Mouse (Mus musculus) bone marrow macrophage, adult 2 months (primary cell): ENCODE results near the gene Trdmt1. TPM values are rescaled to one million over a fixed set of nuclear protein-coding genes. Genes with fewer than 3 reads are reported as not detected.
A peak's percentile ranks its signal among the peaks of the same experiment; 100 is the strongest.

Source experiments
- H3K27ac ChIP-seq: 2 replicates; pipeline ENCODE4 v1.5.1; 2012; ENCODE audit warnings: low read depth, low read length; ENCODE audit not compliant: insufficient read depth
- H3K4me1 ChIP-seq: 2 replicates; pipeline ENCODE4 v1.6.1; 2012; ENCODE audit warnings: low read length; ENCODE audit not compliant: control insufficient read depth, insufficient read depth
- H3K4me3 ChIP-seq: 2 replicates; pipeline ENCODE4 v1.5.1; 2012; ENCODE audit warnings: mild to moderate bottlenecking, low read length, moderate library complexity; ENCODE audit not compliant: insufficient read depth
- CTCF ChIP-seq: IDR thresholded peaks from 2 replicates; pipeline ENCODE4 v1.5.1; 2012; ENCODE audit warnings: low read depth, mild to moderate bottlenecking, low read length, moderate library complexity
- POLR2A ChIP-seq: IDR thresholded peaks from 2 replicates; pipeline ENCODE4 v1.6.1; 2012; ENCODE audit warnings: mild to moderate bottlenecking, low read depth, low read length, borderline replicate concordance
- polyA plus RNA-seq: library from polyadenylated mRNA; stranded (reverse); fragments of >200 nt; gene quantifications from 2 replicates; pipeline ENCODE4 v1.2.4, GENCODE M21; 2012; ENCODE audit not compliant: missing spikeins, insufficient read depth, insufficient read length

Gene Trdmt1
- polyA plus RNA-seq, 1 experiment: 6.9 TPM

GRCm38 (mm10) chr2:13574801-13575150 is 30.3 kb upstream of the Trdmt1 start:
- peak overlapping the region; percentile 100 for H3K27ac ChIP-seq
- H3K4me3 ChIP-seq: peak overlapping the region; percentile 80
- TF ChIP-seq CTCF (no peak), POLR2A (no peak)
- H3K4me1 ChIP-seq: peaks cover 23% of the 10 kb centered on the region

- Histone ChIP-seq H3K27ac (peak overlapping the region; percentile 100), H3K4me3 (peak overlapping the region; percentile 80)
- TF ChIP-seq POLR2A: peak; percentile 95
- no peak for TF ChIP-seq CTCF
Measured at GRCm38 (mm10) chr2:13574066-13574800, 29.8 kb upstream of the Trdmt1 start.

GRCm38 (mm10) chr2:13573408-13574065 is 29.1 kb upstream of the Trdmt1 start, which contains the start of gene Vim:
Gene Vim (plus strand): TSS chr2:13573927.
- Histone ChIP-seq H3K4me1 (peaks cover 19% of the 10 kb centered on the region), H3K4me3 (peak within 1 kb of the TSS; percentile 80), H3K27ac (peak within 1 kb of the TSS; percentile 100)
- TF ChIP-seq POLR2A: peak; percentile 45; the same call in 1 of the 2 replicates
- TF ChIP-seq CTCF: no peak

More at GRCm38 (mm10) chr2:13574066-13574800, 29.8 kb upstream of the Trdmt1 start:
- H3K4me1 ChIP-seq: peaks cover 23% of the 10 kb centered on the region

DNA sequence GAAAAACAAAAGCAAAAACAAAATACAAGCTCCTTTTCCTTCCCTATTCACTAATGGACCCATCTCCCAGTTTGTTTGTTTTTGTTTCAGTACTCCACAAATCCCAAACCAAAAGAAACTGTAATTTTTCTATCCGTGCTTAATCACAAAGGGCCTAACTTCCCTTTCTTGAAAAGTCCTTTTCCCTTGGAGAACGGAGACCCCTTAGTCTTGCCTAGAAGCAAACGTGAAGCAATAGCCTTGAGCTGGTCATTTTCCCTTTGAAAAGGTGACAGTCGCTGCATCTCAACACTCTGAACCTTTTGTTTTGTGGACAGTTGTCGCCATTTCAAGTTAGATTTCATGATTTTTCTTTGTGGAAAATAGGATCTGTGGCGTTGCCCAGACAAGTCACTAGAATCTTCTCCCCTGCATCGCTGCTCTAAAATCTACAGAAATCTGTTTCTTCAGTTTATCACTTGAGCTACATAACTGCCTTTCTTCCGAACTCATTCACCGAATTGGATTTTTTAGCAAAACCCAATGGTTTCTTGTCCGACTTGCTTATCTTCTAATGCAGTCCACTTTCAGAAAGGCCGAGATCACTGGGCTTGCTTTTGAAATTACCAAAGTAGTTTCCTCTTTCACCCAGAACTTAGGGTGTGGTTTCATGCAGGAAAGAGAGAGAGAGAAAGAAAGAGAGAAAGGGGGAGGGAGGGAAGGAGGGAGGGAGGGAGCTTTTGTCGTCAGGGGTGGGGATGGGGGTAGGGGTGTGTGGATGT is 28.4 kb upstream of the Trdmt1 start:
- H3K4me1 ChIP-seq: peaks cover 15% of the 10 kb centered on the region
- peak overlapping the region; percentile 100 for H3K27ac ChIP-seq
- no peak for TF ChIP-seq POLR2A
- no peak for TF ChIP-seq CTCF
- H3K4me3 ChIP-seq: peak overlapping the region; percentile 80

- Histone ChIP-seq H3K27ac (peak overlapping the region; percentile 100), H3K4me3 (peak overlapping the region; percentile 80), H3K4me1 (peaks cover 15% of the 10 kb centered on the region)
- TF ChIP-seq POLR2A: no peak
- no peak for TF ChIP-seq CTCF
Measured at GRCm38 (mm10) chr2:13572101-13572553, 27.7 kb upstream of the Trdmt1 start.

- H3K4me3 ChIP-seq: no peak overlapping the region
- TF ChIP-seq CTCF: no peak
- TF ChIP-seq POLR2A: no peak
- peaks cover 10% of the 10 kb centered on the region for H3K4me1 ChIP-seq
- no peak overlapping the region for H3K27ac ChIP-seq
Measured at GRCm38 (mm10) chr2:13570122-13570521, 25.7 kb upstream of the Trdmt1 start.

DNA sequence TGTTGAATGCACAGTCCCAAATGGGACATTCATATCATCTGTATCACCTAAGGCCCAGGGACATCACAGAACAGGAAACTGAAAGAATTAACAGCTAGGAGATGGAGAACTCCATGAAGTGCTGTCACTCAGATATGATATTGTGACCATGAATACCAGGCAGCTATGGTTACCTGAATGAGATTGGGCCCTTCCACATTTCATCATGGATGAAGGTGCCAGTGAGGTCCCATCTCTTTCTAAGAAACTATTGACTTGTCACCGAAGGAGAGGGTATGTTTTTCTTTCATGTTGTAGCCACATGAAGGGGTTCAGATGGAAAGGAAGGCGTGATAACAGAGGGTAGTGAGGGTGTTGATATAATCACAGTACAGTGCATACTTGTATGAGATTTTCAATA is 15.9 kb upstream of the Trdmt1 start:
- Histone ChIP-seq H3K4me3 (no peak overlapping the region), H3K4me1 (peaks cover 32% of the 10 kb centered on the region), H3K27ac (no peak overlapping the region)
- TF ChIP-seq CTCF (no peak), POLR2A (no peak)

GRCm38 (mm10) chr2:13559729-13560128 is 15.3 kb upstream of the Trdmt1 start:
- TF ChIP-seq POLR2A (no peak), CTCF (no peak)
- peaks cover 32% of the 10 kb centered on the region for H3K4me1 ChIP-seq
- no peak overlapping the region for H3K4me3 ChIP-seq
- peak overlapping the region; percentile 11; the same call in 1 of the 2 replicates for H3K27ac ChIP-seq

DNA sequence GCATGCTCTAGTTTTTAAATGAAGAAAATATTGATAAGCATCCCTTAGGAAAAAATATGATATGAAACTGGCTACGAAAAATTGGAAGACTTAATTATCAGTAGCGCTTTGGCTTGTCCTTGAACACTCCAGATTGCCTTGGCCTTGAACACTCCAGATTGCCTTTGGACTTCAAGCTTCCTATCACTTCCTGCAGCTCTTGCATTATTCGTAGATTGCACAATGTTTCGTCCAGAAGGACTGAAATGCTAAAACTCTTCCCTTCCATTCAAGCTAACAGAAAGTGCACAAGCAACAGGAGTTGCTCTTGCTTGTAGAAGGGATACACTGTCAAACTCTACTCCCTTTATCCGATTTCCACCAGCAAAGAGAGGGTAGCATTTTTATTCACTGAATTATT is 14.8 kb upstream of the Trdmt1 start:
- H3K4me1 ChIP-seq: peaks cover 32% of the 10 kb centered on the region
- H3K4me3 ChIP-seq: no peak overlapping the region
- TF ChIP-seq POLR2A (no peak), CTCF (no peak)
- peak overlapping the region; percentile 57 for H3K27ac ChIP-seq

- H3K4me3 ChIP-seq: peak overlapping the region; percentile 6; the same call in 1 of the 2 replicates
- peaks cover 32% of the 10 kb centered on the region for H3K4me1 ChIP-seq
- peak overlapping the region; percentile 63 for H3K27ac ChIP-seq
- TF ChIP-seq POLR2A: no peak
- no peak for TF ChIP-seq CTCF
Measured at GRCm38 (mm10) chr2:13558607-13559262, 14.3 kb upstream of the Trdmt1 start.
